ENCODE assay signal across 10 mouse cellular contexts in the genomic region with DNA sequence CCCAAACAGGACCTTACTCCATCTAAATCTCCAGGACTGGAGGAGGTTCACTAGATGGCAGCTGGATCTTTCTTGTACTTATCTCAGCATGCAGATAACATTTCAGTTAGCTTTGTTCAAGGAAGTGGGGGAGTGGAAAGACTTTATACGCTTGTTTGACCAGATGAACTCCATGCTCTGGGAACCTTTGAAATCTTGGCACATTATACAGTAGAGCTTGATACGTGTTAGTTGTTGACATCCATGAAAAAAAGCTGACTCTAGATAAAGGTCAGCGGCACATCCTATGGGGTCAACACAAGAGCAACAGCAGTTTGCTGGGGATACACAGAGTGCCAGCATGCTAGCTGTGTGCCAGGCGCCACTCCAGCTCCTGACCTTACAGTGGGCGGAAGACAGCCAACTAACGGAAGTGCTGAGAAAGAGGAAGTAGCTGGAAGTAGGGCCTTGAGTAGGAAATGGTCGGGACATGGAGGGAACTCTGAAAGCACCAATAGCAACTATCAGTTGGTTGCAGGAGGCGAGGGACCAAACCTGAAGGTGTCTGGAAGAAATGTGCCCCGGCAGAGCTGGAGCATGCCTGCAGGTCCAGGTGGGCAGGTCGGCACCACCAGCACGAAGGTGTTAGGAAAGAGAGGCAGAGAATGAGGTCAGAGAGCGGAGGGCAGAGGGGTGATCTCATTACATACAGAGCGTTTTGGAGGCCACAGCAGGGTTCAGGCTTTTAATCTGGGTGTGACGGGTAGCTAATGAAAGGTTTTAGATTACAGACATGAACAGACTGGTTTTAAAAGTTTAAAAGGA. TPM values are rescaled to one million over a fixed set of nuclear protein-coding genes. Genes with fewer than 3 reads are reported as not detected.
DNase-seq lines count a peak whose midpoint lies in the region; ATAC-seq lines count a peak whose summit lies in the region.
"Had no signal": no experiment of that assay in that cellular context is flagged by ENCODE, and none has a peak within 500 bp of the region (broad histone marks: within the 10 kb centered on the region; RNA-seq: fewer than 3 reads in every experiment).

No protein-coding gene starts in this region.

- no peak overlapping the region for H3K27ac ChIP-seq in embryonic facial prominence, embryonic 14.5 days (replicated peaks; ENCODE audit: low read depth, low read length)
- no peak overlapping the region for H3K27ac ChIP-seq in forebrain, embryonic 16.5 days (ENCODE audit: low read length)
- H3K27ac ChIP-seq: neural tube, embryonic 12.5 days had no signal

- H3K9me3 ChIP-seq in embryonic facial prominence, embryonic 14.5 days (ENCODE audit: control insufficient read depth, low read length) = no peaks in the 10 kb centered on the region
- H3K9me3 ChIP-seq in forebrain, embryonic 16.5 days (ENCODE audit: control insufficient read depth, low read length) = no peaks in the 10 kb centered on the region
- H3K9me3 ChIP-seq: neural tube, embryonic 12.5 days had no signal

- DNase-seq in layer of hippocampus, adult 11-12 months (ENCODE audit: low spot score) = peak; percentile 21
- no peak for DNase-seq in layer of hippocampus, postnatal 14 days (ENCODE audit: low spot score in 2 of 2)
- peak; percentile 75 for DNase-seq in embryonic facial prominence, embryonic 14.5 days (ENCODE audit: low spot score)
- DNase-seq in kidney, adult 18-20 months = peak; percentile 32
- no peak for DNase-seq in adipocyte (ENCODE audit: low spot score)
- DNase-seq in frontal cortex, adult 2 months (ENCODE audit: extremely low spot score in 1 of 2, low spot score in 1 of 2) = no peak
- DNase-seq: left cerebral cortex, postnatal 4 days had no signal

- H3K36me3 ChIP-seq in embryonic facial prominence, embryonic 14.5 days (ENCODE audit: control insufficient read depth, insufficient read depth, low read length) = no peaks in the 10 kb centered on the region
- no peaks in the 10 kb centered on the region for H3K36me3 ChIP-seq in forebrain, embryonic 16.5 days (ENCODE audit: control insufficient read depth, insufficient read depth)
- H3K36me3 ChIP-seq: neural tube, embryonic 12.5 days had no signal

- no peak overlapping the region for H3K9ac ChIP-seq in embryonic facial prominence, embryonic 14.5 days (ENCODE audit: low read depth, low read length)
- no peak overlapping the region for H3K9ac ChIP-seq in forebrain, embryonic 16.5 days (replicated peaks; ENCODE audit: low read depth, low read length)
- H3K9ac ChIP-seq: neural tube, embryonic 12.5 days had no signal

- H3K4me2 ChIP-seq in embryonic facial prominence, embryonic 14.5 days (ENCODE audit: low read depth, low read length) = no peak overlapping the region
- H3K4me2 ChIP-seq in forebrain, embryonic 16.5 days (ENCODE audit: low read length) = no peak overlapping the region
- H3K4me2 ChIP-seq: neural tube, embryonic 12.5 days had no signal

- H3K4me1 ChIP-seq in embryonic facial prominence, embryonic 14.5 days (ENCODE audit: control insufficient read depth, insufficient read depth, low read length) = no peaks in the 10 kb centered on the region
- no peaks in the 10 kb centered on the region for H3K4me1 ChIP-seq in forebrain, embryonic 16.5 days (replicated peaks; ENCODE audit: control insufficient read depth, insufficient read depth, low read length)
- H3K4me1 ChIP-seq: neural tube, embryonic 12.5 days had no signal

- peak; percentile 90 for ATAC-seq in embryonic facial prominence, embryonic 14.5 days (ENCODE audit: low read depth)
- ATAC-seq in megakaryocyte progenitor cell, adult 5-6 weeks (replicated peaks; ENCODE audit: poor library complexity) = peak; percentile 71
- ATAC-seq in forebrain, embryonic 16.5 days = no peak

- no peak overlapping the region for H3K4me3 ChIP-seq in embryonic facial prominence, embryonic 14.5 days (ENCODE audit: low read depth, low read length)
- H3K4me3 ChIP-seq in forebrain, embryonic 16.5 days (replicated peaks; ENCODE audit: low read length) = no peak overlapping the region
- H3K4me3 ChIP-seq: neural tube, embryonic 12.5 days had no signal

- WGBS in embryonic facial prominence, embryonic 14.5 days = 56% methylated on average over 14 of the region's 14 CpGs
- WGBS in forebrain, embryonic 16.5 days = 70% methylated on average over 14 of the region's 14 CpGs

- no peaks in the 10 kb centered on the region for H3K27me3 ChIP-seq in embryonic facial prominence, embryonic 14.5 days (replicated peaks; ENCODE audit: control insufficient read depth, insufficient read depth, low read length)
- H3K27me3 ChIP-seq in forebrain, embryonic 16.5 days (replicated peaks; ENCODE audit: control insufficient read depth, insufficient read depth, low read length) = no peaks in the 10 kb centered on the region
- H3K27me3 ChIP-seq: neural tube, embryonic 12.5 days had no signal

RNA-seq across cellular contexts. Expression of gene Cryl1, which starts 11.4 kb away (rescaled TPM):
- 10 to 100 TPM; 23.3 to 23.5 TPM for total RNA-seq in layer of hippocampus, postnatal 14 days (2021)
- 32.0 and 37.0 TPM in 2 replicates for polyA plus RNA-seq in embryonic facial prominence, embryonic 14.5 days (2014; fragmentation: Nextera tagmentation; extraction: Ambion mirVana)
- 21.8 and 22.8 TPM in 2 replicates for total RNA-seq in megakaryocyte progenitor cell, adult 5-6 weeks (2015)
- total RNA-seq in megakaryocyte progenitor cell, adult 5-6 weeks (2017) = 18.2 and 23.0 TPM in 2 replicates
- 8.4 TPM in 2 replicates for polyA plus RNA-seq in forebrain, embryonic 16.5 days (2015; fragmentation: Nextera tagmentation; extraction: Ambion mirVana)
- 27.9 and 32.0 TPM in 2 replicates for polyA plus RNA-seq in frontal cortex, adult 2 months (2012; rRNA removed)

RNA-seq across cellular contexts. Expression of gene Ift88, which starts 36.9 kb away (rescaled TPM):
- 10 to 100 TPM; 13.6 to 14.2 TPM for total RNA-seq in layer of hippocampus, postnatal 14 days (2021)
- 16.4 and 17.4 TPM in 2 replicates for polyA plus RNA-seq in embryonic facial prominence, embryonic 14.5 days (2014; fragmentation: Nextera tagmentation; extraction: Ambion mirVana)
- total RNA-seq in megakaryocyte progenitor cell, adult 5-6 weeks (2015) = 6.9 and 8.6 TPM in 2 replicates
- total RNA-seq in megakaryocyte progenitor cell, adult 5-6 weeks (2017) = 6.6 and 15.0 TPM in 2 replicates
- 13.8 and 15.3 TPM in 2 replicates for polyA plus RNA-seq in forebrain, embryonic 16.5 days (2015; fragmentation: Nextera tagmentation; extraction: Ambion mirVana)
- polyA plus RNA-seq in frontal cortex, adult 2 months (2012; rRNA removed) = 18.3 and 20.0 TPM in 2 replicates

Comparison
In these comparisons a context has a peak if more than half of its experiments do, and no peak if none do; other contexts are left out.
1. DNase-seq: peak in layer of hippocampus, adult 11-12 months (single experiment), embryonic facial prominence, embryonic 14.5 days (single experiment) and kidney, adult 18-20 months (single experiment); none in layer of hippocampus, postnatal 14 days (0 of 2), adipocyte (single experiment) and frontal cortex, adult 2 months (0 of 2).